Mouse (Mus musculus) hindbrain, embryonic 11.5 days (tissue): ENCODE measurements around the gene Smim27. TPM values are rescaled to one million over a fixed set of nuclear protein-coding genes. Genes with fewer than 3 reads are reported as not detected.

Experiments used
- ATAC-seq: fragments of 200-750 bp; cut with Nextera tagmentation; 2 replicates; pipeline ENCODE4 v1.8.0; 2017; ENCODE audit warnings: mild to moderate bottlenecking, moderate TSS enrichment, moderate library complexity; ENCODE audit not compliant: low FRiP score
- DNase-seq: peaks from one replicate; pipeline ENCODE4 v3.0.0-alpha.2; 2015; ENCODE audit warnings: low spot score
- H3K27ac ChIP-seq: fragments of 300-500 bp; sonication (generic); 2 replicates; pipeline ENCODE4 v1.5.1; 2014; ENCODE audit warnings: mild to moderate bottlenecking, low read depth, low read length
- H3K27me3 ChIP-seq: fragments of 300-500 bp; sonication (generic); 2 replicates; pipeline ENCODE4 v1.6.1; 2014; ENCODE audit warnings: mild to moderate bottlenecking, low read length, moderate library complexity, mixed read lengths; ENCODE audit not compliant: control insufficient read depth, insufficient read depth
- H3K36me3 ChIP-seq: fragments of 300-500 bp; sonication (generic); 2 replicates; pipeline ENCODE4 v1.6.1; 2014; ENCODE audit warnings: mild to moderate bottlenecking, low read length, moderate library complexity, mixed read lengths; ENCODE audit not compliant: control insufficient read depth, insufficient read depth
- H3K4me1 ChIP-seq: fragments of 300-500 bp; sonication (generic); replicated peaks from 2 replicates; pipeline ENCODE4 v1.6.1; 2014; ENCODE audit warnings: low read length, mixed read lengths; ENCODE audit not compliant: control insufficient read depth, insufficient read depth
- H3K4me2 ChIP-seq: fragments of 300-500 bp; sonication (generic); replicated peaks from 2 replicates; pipeline ENCODE4 v1.6.1; 2014; ENCODE audit warnings: mild to moderate bottlenecking, low read depth, low read length
- H3K4me3 ChIP-seq: fragments of 300-500 bp; sonication (generic); 2 replicates; pipeline ENCODE4 v1.5.1; 2014; ENCODE audit warnings: low read depth, low read length
- H3K9ac ChIP-seq: fragments of 300-500 bp; sonication (generic); 2 replicates; pipeline ENCODE4 v1.6.1; 2014; ENCODE audit warnings: low read depth, low read length
- H3K9me3 ChIP-seq: fragments of 300-500 bp; sonication (generic); 2 replicates; pipeline ENCODE4 v1.6.1; 2016; ENCODE audit warnings: low read length; ENCODE audit not compliant: control insufficient read depth
- WGBS: fragments of 180-500 bp; shearing (Covaris S2); extraction: QIAGEN DNeasy Blood & Tissue Kit; methylation state at CpG from one replicate; pipeline ENCODE4 v1.1.7; 2014; 5-methylcytosine and 5-hydroxymethylcytosine counted together
- polyA plus RNA-seq: library from polyadenylated mRNA; unstranded; fragments of >200 nt; fragmentation: Nextera tagmentation; extraction: Ambion mirVana; gene quantifications from 2 replicates; pipeline ENCODE4 v1.2.1, GENCODE M21; 2014

The Smim27 gene
- polyA plus RNA-seq, 1 experiment from 2014 or later, result 25.8 TPM

GRCm38 (mm10) chr4:40244035-40244434 lies 25.3 kb upstream of the Smim27 start:
- H3K36me3 ChIP-seq, result no peaks in the 10 kb centered on the region
- no peaks in the 10 kb centered on the region for H3K4me1 ChIP-seq
- no peak overlapping the region for H3K4me2 ChIP-seq
- no peaks in the 10 kb centered on the region for H3K27me3 ChIP-seq
- H3K9ac ChIP-seq, result no peak overlapping the region
- no peaks in the 10 kb centered on the region for H3K9me3 ChIP-seq
- DNase-seq, result no peak
- no peak overlapping the region for H3K27ac ChIP-seq
- no peak for ATAC-seq
- 85% methylated on average over 8 of the region's 8 CpGs for WGBS
- no peak overlapping the region for H3K4me3 ChIP-seq

DNA sequence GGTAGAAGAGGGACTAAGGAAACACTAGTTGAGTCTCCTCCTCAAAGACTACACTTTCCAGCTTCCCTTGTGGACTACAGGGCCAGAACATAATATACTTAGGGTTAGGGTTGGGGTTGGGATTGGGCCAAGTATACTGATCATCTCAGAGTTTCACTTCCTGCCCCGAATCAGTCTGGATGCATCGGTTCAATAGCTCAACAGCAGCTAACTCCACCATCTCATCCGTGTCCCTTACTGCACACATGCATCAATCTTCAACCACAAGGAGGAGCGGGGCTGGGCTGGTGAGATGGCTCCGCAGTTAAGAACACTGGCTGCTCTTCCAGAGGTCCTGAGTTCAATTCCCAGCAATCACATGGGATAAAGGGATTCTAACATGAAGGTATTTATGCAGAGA lies 18.4 kb upstream of the Smim27 start:
- H3K36me3 ChIP-seq, result no peaks in the 10 kb centered on the region
- no peaks in the 10 kb centered on the region for H3K9me3 ChIP-seq
- WGBS, result 88% methylated on average over 5 of the region's 5 CpGs
- H3K27me3 ChIP-seq, result no peaks in the 10 kb centered on the region
- H3K4me3 ChIP-seq, result no peak overlapping the region
- no peak for ATAC-seq
- H3K9ac ChIP-seq, result no peak overlapping the region
- H3K27ac ChIP-seq, result no peak overlapping the region
- no peak overlapping the region for H3K4me2 ChIP-seq
- DNase-seq, result no peak
- no peaks in the 10 kb centered on the region for H3K4me1 ChIP-seq

GRCm38 (mm10) chr4:40253766-40254165 lies 15.6 kb upstream of the Smim27 start:
- DNase-seq (no peak), ATAC-seq (no peak)
- Histone ChIP-seq H3K27me3 (no peaks in the 10 kb centered on the region), H3K9ac (no peak overlapping the region), H3K27ac (no peak overlapping the region), H3K4me1 (no peaks in the 10 kb centered on the region), H3K36me3 (no peaks in the 10 kb centered on the region), H3K4me2 (no peak overlapping the region), H3K4me3 (no peak overlapping the region), H3K9me3 (no peaks in the 10 kb centered on the region)
- WGBS, result 83% methylated on average over 2 of the region's 2 CpGs

GRCm38 (mm10) chr4:40254385-40255103 lies 14.8 kb upstream of the Smim27 start:
- Histone ChIP-seq H3K27me3 (no peaks in the 10 kb centered on the region), H3K4me3 (no peak overlapping the region), H3K4me2 (no peak overlapping the region), H3K4me1 (no peaks in the 10 kb centered on the region), H3K36me3 (0 out of 2 replicates have a peak, but pooled peaks cover 4% of the 10 kb centered on the region), H3K27ac (no peak overlapping the region), H3K9me3 (no peaks in the 10 kb centered on the region), H3K9ac (no peak overlapping the region)
- WGBS, result 89% methylated on average over 8 of the region's 8 CpGs
- DNase-seq, result no peak
- no peak for ATAC-seq

DNA sequence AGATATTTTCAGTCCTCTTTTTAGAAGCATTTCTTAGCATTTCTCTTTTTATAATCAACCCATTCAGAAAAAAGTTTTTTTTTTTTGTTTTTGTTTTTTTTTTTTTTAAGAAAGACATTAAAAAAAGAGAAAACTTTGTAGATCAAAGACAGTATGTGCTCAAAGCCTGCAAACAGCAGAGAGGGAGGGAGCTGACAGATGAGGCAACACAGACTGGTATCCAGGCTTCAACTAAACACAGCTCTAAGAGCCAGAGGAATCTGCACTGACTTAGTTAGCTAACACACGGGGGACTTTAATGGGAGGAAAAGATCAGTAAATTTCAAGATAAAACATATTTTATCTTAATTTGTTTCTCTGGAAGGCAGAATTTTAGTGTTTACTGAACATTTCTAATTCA lies 5.1 kb upstream of the Smim27 start:
- H3K27ac ChIP-seq, result no peak overlapping the region
- H3K9ac ChIP-seq, result no peak overlapping the region
- no peak for ATAC-seq
- no peaks in the 10 kb centered on the region for H3K27me3 ChIP-seq
- H3K4me3 ChIP-seq, result no peak overlapping the region
- WGBS, result 94% methylated on average over 1 of the region's 1 CpGs
- DNase-seq, result no peak
- no peak overlapping the region for H3K4me2 ChIP-seq
- H3K36me3 ChIP-seq, result peaks cover 16% of the 10 kb centered on the region
- H3K4me1 ChIP-seq, result no peaks in the 10 kb centered on the region
- H3K9me3 ChIP-seq, result no peaks in the 10 kb centered on the region

DNA sequence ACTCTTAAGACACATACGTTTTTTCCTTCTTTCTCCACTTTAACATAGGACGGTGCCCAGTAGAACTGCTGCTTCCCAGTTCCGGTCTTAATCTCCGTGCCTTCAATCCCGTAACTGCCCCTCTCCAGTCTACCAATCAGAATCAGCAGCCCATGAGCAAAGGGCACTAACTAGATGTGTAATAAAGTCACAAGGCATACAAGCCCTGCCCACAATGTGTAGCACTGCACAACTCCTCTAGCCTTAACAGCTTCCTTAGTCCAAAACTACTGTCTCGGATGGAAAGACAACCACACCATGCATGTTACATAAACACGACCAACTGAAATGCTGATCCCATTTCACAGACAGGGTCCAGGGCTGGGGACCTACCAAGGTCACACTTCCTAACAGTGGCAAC lies 1.7 kb upstream of the Smim27 start:
- Histone ChIP-seq H3K4me2 (peak overlapping the region; percentile 68), H3K9me3 (no peaks in the 10 kb centered on the region), H3K4me1 (no peaks in the 10 kb centered on the region), H3K9ac (peak overlapping the region; percentile 86), H3K4me3 (peak overlapping the region; percentile 81), H3K27ac (no peak overlapping the region; the same call in 1 of the 2 replicates), H3K36me3 (peaks cover 1% of the 10 kb centered on the region; the same call in 1 of the 2 replicates), H3K27me3 (no peaks in the 10 kb centered on the region)
- no peak; the same call in none of the 2 replicates for ATAC-seq
- 73% methylated on average over 7 of the region's 7 CpGs for WGBS
- DNase-seq, result no peak

DNA sequence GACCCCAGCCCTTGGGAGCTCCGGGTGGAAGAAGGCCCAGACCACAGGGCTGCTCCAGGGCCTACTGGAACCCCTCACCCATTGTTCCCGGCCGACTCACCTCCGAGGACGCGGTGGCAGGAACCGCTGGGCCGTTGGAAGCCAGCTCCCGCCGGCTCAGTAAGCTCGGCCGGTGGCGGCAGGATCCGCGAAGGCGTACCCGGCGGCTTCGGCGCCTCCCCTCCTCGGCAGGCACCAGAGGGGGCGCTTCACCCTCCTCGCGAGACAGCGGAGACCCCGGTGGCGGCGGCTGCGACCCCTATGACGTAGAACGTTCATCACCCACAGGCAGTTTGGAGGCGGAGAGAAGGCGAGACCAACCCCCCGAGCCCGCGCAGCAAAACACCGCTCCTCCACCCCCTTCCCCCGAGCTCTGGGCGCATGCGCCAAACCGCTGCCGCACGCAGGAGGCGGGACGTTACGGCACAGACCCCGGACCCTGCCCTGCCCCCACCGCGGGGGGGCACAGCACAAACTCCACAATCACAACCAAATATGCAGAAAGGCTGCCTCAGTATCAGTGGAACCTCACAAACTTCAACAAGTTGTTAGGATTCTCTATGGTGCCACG lies 1.1 kb upstream of the Smim27 start:
- no peaks in the 10 kb centered on the region; the same call in 1 of the 2 replicates for H3K36me3 ChIP-seq
- no peaks in the 10 kb centered on the region for H3K27me3 ChIP-seq
- H3K4me3 ChIP-seq, result peak overlapping the region; percentile 81
- peak overlapping the region; percentile 68 for H3K4me2 ChIP-seq
- under 1% methylated on average over 38 of the region's 50 CpGs for WGBS
- ATAC-seq (peak; percentile 86), DNase-seq (peak; percentile 95)
- no peaks in the 10 kb centered on the region for H3K4me1 ChIP-seq
- peak overlapping the region; percentile 86 for H3K9ac ChIP-seq
- peak overlapping the region; percentile 88 for H3K27ac ChIP-seq
- no peaks in the 10 kb centered on the region for H3K9me3 ChIP-seq

DNA sequence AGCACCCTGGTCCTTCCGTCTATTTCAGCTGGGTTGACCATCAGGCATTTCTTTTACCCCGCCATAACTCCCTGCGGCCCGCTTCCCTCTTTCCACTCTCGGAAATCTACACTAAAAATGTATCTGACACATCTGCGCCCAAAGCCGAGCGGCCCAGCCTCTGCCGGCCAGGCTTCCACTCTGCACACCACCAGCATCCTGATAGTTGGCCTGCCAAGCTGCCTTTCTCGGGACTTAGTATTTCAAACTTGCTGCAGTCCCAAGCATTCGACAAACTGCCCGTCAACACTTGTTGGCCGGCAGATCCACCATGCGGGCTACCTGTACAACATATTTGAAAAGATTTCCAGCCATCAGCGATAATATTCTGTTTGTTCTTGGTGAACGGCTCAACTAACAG lies 544 bp upstream of the Smim27 start:
- H3K36me3 ChIP-seq, result no peaks in the 10 kb centered on the region; the same call in 1 of the 2 replicates
- DNase-seq (no peak), ATAC-seq (peak; percentile 12)
- no peaks in the 10 kb centered on the region for H3K27me3 ChIP-seq
- peak overlapping the region; percentile 88 for H3K27ac ChIP-seq
- H3K4me3 ChIP-seq, result peak overlapping the region; percentile 81
- H3K9ac ChIP-seq, result peak overlapping the region; percentile 86
- H3K4me1 ChIP-seq, result no peaks in the 10 kb centered on the region
- WGBS, result under 1% methylated on average over 16 of the region's 16 CpGs
- peak overlapping the region; percentile 68 for H3K4me2 ChIP-seq
- no peaks in the 10 kb centered on the region for H3K9me3 ChIP-seq

GRCm38 (mm10) chr4:40278880-40279275 lies 9.5 kb downstream of the Smim27 start:
- Histone ChIP-seq H3K27me3 (no peaks in the 10 kb centered on the region), H3K4me1 (peaks cover 2% of the 10 kb centered on the region; the same call in 1 of the 2 replicates), H3K4me3 (peak overlapping the region; percentile 96), H3K9ac (peak overlapping the region; percentile 86), H3K36me3 (no peaks in the 10 kb centered on the region), H3K9me3 (no peaks in the 10 kb centered on the region), H3K27ac (no peak overlapping the region), H3K4me2 (peak overlapping the region; percentile 90)
- under 1% methylated on average over 21 of the region's 21 CpGs for WGBS
- peak; percentile 80 for ATAC-seq
- DNase-seq, result no peak
